Mouse (Mus musculus): ENCODE results near the gene Cdk5rap3. TPM values are rescaled to one million over a fixed set of nuclear protein-coding genes. Genes with fewer than 3 reads are reported as not detected.

Gene Cdk5rap3
- polyA plus RNA-seq, 1 experiment: 95.5 TPM

GRCm38 (mm10) chr11:96862534-96862933 is 53.8 kb downstream of the Cdk5rap3 start:
- no peak for DNase-seq
- no peak for TF ChIP-seq CTCF (IDR thresholded peaks at IDR 0.05; ENCODE audit: borderline replicate concordance, control insufficient read depth, extremely low read depth, insufficient read depth, low read length, poor library complexity)
- TF ChIP-seq POLR2A (IDR thresholded peaks at IDR 0.05; ENCODE audit: control insufficient read depth, extremely low read depth, insufficient read depth, low read length, poor library complexity): no peak

DNA sequence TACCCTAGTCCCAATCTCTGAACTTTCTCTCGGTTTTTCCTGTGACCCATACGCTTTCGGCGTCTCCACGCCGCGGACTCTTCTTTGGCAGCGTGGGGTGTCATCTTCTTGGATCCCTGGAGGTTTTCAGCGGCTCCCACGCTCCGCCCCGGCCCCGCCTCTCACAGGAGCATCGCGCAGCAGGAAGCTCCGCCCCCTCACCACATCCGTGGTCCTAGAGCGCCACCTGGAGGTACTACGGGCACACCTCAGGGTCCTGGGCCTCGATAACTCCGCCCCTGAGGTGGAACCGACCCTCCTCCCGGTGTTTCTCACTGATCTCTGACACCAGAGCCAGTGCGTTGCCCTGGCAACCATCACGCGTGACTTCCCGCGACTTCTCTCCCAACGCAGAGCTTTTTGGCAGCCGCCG is 54.4 kb downstream of the Cdk5rap3 start:
- peak; percentile 95 for DNase-seq
- H3K27ac ChIP-seq (ENCODE audit: control insufficient read depth, insufficient read depth, low read length): no peak overlapping the region
- WGBS: under 1% methylated on average over 31 of the region's 31 CpGs
- H3K27me3 ChIP-seq (ENCODE audit: control insufficient read depth, insufficient read depth, low read length): no peaks in the 10 kb centered on the region; the same call in 1 of the 2 replicates
- TF ChIP-seq POLR2A (IDR thresholded peaks at IDR 0.05; ENCODE audit: control insufficient read depth, extremely low read depth, insufficient read depth, low read length, poor library complexity) (no peak), CTCF (IDR thresholded peaks at IDR 0.05; ENCODE audit: borderline replicate concordance, control insufficient read depth, extremely low read depth, insufficient read depth, low read length, poor library complexity) (peak; percentile 99)
- peaks cover 5% of the 10 kb centered on the region for H3K4me1 ChIP-seq (replicated peaks; ENCODE audit: control insufficient read depth, insufficient read depth, low read length)
- no peaks in the 10 kb centered on the region for H3K36me3 ChIP-seq (ENCODE audit: control insufficient read depth, insufficient read depth, low read length)
- H3K4me3 ChIP-seq (ENCODE audit: control insufficient read depth, insufficient read depth, low read length): peak overlapping the region; percentile 33

More at GRCm38 (mm10) chr11:96862534-96862933, 53.8 kb downstream of the Cdk5rap3 start:
- Histone ChIP-seq H3K36me3 (ENCODE audit: control insufficient read depth, insufficient read depth, low read length) (no peaks in the 10 kb centered on the region), H3K4me1 (replicated peaks; ENCODE audit: control insufficient read depth, insufficient read depth, low read length) (peaks cover 5% of the 10 kb centered on the region), H3K27ac (ENCODE audit: control insufficient read depth, insufficient read depth, low read length) (no peak overlapping the region), H3K4me3 (ENCODE audit: control insufficient read depth, insufficient read depth, low read length) (no peak overlapping the region), H3K27me3 (ENCODE audit: control insufficient read depth, insufficient read depth, low read length) (no peaks in the 10 kb centered on the region; the same call in 1 of the 2 replicates)
- 95% methylated on average over 12 of the region's 12 CpGs for WGBS

DNA sequence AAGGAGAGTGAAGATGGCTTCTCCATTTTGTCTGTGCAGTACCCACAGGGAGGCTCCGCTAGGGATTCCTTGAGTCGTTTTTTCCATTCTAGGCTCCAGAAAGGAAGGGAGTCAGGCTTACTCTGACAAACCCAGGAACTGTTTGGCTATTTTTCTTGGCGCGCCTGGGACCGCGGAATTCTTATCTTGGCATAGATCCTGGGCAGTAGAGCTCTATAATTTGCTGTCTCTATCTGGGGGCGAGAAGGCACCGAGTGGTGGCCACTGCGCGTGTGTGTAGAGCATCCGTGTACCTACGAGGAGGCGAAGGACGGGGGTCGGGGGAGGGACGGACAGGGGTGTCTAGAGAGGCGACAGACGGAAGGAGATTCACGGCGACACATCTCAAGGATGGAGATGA is 54.9 kb downstream of the Cdk5rap3 start:
- H3K27ac ChIP-seq (ENCODE audit: control insufficient read depth, insufficient read depth, low read length): no peak overlapping the region
- H3K4me1 ChIP-seq (replicated peaks; ENCODE audit: control insufficient read depth, insufficient read depth, low read length): peaks cover 5% of the 10 kb centered on the region
- DNase-seq: no peak
- TF ChIP-seq CTCF (IDR thresholded peaks at IDR 0.05; ENCODE audit: borderline replicate concordance, control insufficient read depth, extremely low read depth, insufficient read depth, low read length, poor library complexity): no peak
- no peak for TF ChIP-seq POLR2A (IDR thresholded peaks at IDR 0.05; ENCODE audit: control insufficient read depth, extremely low read depth, insufficient read depth, low read length, poor library complexity)
- peak overlapping the region; percentile 33 for H3K4me3 ChIP-seq (ENCODE audit: control insufficient read depth, insufficient read depth, low read length)
- no peaks in the 10 kb centered on the region for H3K36me3 ChIP-seq (ENCODE audit: control insufficient read depth, insufficient read depth, low read length)
- WGBS: 4% methylated on average over 20 of the region's 20 CpGs
- H3K27me3 ChIP-seq (ENCODE audit: control insufficient read depth, insufficient read depth, low read length): no peaks in the 10 kb centered on the region; the same call in 1 of the 2 replicates

DNA sequence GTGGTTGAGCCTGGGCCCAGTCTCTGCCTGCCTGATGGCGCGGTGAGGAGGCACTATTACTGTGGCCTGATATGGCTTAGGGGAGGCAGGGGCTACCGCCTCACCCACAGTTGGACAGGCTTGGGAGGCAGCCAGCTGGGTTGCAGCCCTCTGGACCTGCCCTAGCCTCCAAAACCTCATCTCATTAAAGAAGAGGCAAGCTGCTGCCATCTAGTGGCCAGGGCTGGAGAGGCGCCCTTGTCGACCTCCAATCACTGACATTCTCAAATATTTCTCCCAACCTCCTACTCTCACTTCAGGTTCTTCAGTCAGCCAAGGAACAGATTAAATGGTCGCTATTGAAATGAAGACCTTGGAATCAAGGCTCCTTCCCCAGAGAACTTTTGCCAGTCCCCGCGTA is 55.7 kb downstream of the Cdk5rap3 start:
- no peaks in the 10 kb centered on the region for H3K36me3 ChIP-seq (ENCODE audit: control insufficient read depth, insufficient read depth, low read length)
- TF ChIP-seq CTCF (IDR thresholded peaks at IDR 0.05; ENCODE audit: borderline replicate concordance, control insufficient read depth, extremely low read depth, insufficient read depth, low read length, poor library complexity) (peak; percentile 78; the same call in 1 of the 2 replicates), POLR2A (IDR thresholded peaks at IDR 0.05; ENCODE audit: control insufficient read depth, extremely low read depth, insufficient read depth, low read length, poor library complexity) (no peak)
- H3K4me3 ChIP-seq (ENCODE audit: control insufficient read depth, insufficient read depth, low read length): no peak overlapping the region
- peaks cover 5% of the 10 kb centered on the region for H3K4me1 ChIP-seq (replicated peaks; ENCODE audit: control insufficient read depth, insufficient read depth, low read length)
- peak; percentile 65 for DNase-seq
- 21% methylated on average over 8 of the region's 8 CpGs for WGBS
- no peaks in the 10 kb centered on the region; the same call in 1 of the 2 replicates for H3K27me3 ChIP-seq (ENCODE audit: control insufficient read depth, insufficient read depth, low read length)
- no peak overlapping the region for H3K27ac ChIP-seq (ENCODE audit: control insufficient read depth, insufficient read depth, low read length)

DNA sequence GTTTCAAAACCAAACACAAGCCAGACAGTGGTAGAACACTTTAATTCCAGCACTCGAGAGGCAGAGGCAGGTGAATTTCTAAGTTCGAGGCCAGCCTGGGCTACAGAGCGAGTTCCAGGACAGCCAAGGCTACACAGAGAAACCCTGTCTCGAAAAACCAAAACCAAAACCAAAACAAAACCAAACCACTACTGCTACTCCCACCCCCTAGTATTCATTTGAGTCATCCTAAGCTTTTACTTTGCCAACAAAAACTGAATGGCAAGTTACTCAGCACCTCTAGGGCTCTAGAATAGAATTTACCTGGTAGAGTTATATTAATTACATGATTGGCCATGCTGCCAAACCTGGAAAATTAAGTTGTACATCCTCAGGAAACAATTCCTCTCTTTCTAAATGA is 56.7 kb downstream of the Cdk5rap3 start:
- peaks cover 5% of the 10 kb centered on the region for H3K4me1 ChIP-seq (replicated peaks; ENCODE audit: control insufficient read depth, insufficient read depth, low read length)
- H3K27ac ChIP-seq (ENCODE audit: control insufficient read depth, insufficient read depth, low read length): no peak overlapping the region
- no peak for DNase-seq
- H3K4me3 ChIP-seq (ENCODE audit: control insufficient read depth, insufficient read depth, low read length): no peak overlapping the region
- no peaks in the 10 kb centered on the region for H3K36me3 ChIP-seq (ENCODE audit: control insufficient read depth, insufficient read depth, low read length)
- H3K27me3 ChIP-seq (ENCODE audit: control insufficient read depth, insufficient read depth, low read length): no peaks in the 10 kb centered on the region; the same call in 1 of the 2 replicates
- WGBS: 62% methylated on average over 4 of the region's 4 CpGs
- TF ChIP-seq CTCF (IDR thresholded peaks at IDR 0.05; ENCODE audit: borderline replicate concordance, control insufficient read depth, extremely low read depth, insufficient read depth, low read length, poor library complexity): no peak
- no peak for TF ChIP-seq POLR2A (IDR thresholded peaks at IDR 0.05; ENCODE audit: control insufficient read depth, extremely low read depth, insufficient read depth, low read length, poor library complexity)

- no peaks in the 10 kb centered on the region for H3K27me3 ChIP-seq (ENCODE audit: control insufficient read depth, insufficient read depth, low read length)
- TF ChIP-seq POLR2A (IDR thresholded peaks at IDR 0.05; ENCODE audit: control insufficient read depth, extremely low read depth, insufficient read depth, low read length, poor library complexity) (no peak), CTCF (IDR thresholded peaks at IDR 0.05; ENCODE audit: borderline replicate concordance, control insufficient read depth, extremely low read depth, insufficient read depth, low read length, poor library complexity) (no peak)
- H3K36me3 ChIP-seq (ENCODE audit: control insufficient read depth, insufficient read depth, low read length): no peaks in the 10 kb centered on the region
- peaks cover 5% of the 10 kb centered on the region for H3K4me1 ChIP-seq (replicated peaks; ENCODE audit: control insufficient read depth, insufficient read depth, low read length)
- H3K4me3 ChIP-seq (ENCODE audit: control insufficient read depth, insufficient read depth, low read length): no peak overlapping the region
- 92% methylated on average over 5 of the region's 5 CpGs for WGBS
- DNase-seq: no peak
- no peak overlapping the region for H3K27ac ChIP-seq (ENCODE audit: control insufficient read depth, insufficient read depth, low read length)
Measured at GRCm38 (mm10) chr11:96857446-96857845, 58.9 kb downstream of the Cdk5rap3 start.

Other genes starting within 250 kb of the Cdk5rap3 start
- 25.0 and 26.2 TPM in 2 replicates for gene Snx11, start 138.9 kb downstream of the Cdk5rap3 start, polyA plus RNA-seq (2012; rRNA removed)
- gene Cbx1, start 127.4 kb downstream of the Cdk5rap3 start, polyA plus RNA-seq (2012; rRNA removed): 52.3 and 61.2 TPM in 2 replicates
- 136 and 170 TPM in 2 replicates for gene Nfe2l1, start 86.5 kb downstream of the Cdk5rap3 start, polyA plus RNA-seq (2012; rRNA removed)
- 24.5 and 25.3 TPM in 2 replicates for gene Copz2, start 66.6 kb downstream of the Cdk5rap3 start, polyA plus RNA-seq (2012; rRNA removed)
- gene Prr15l, start 11.6 kb upstream of the Cdk5rap3 start, polyA plus RNA-seq (2012; rRNA removed): 0.98 and 1.3 TPM in 2 replicates
- gene Pnpo, start 27.5 kb upstream of the Cdk5rap3 start, polyA plus RNA-seq (2012; rRNA removed): 22.5 and 25.7 TPM in 2 replicates
- gene Sp2, start 66.5 kb upstream of the Cdk5rap3 start, polyA plus RNA-seq (2012; rRNA removed): 46.6 and 63.0 TPM in 2 replicates
- gene Sp6, start 96.9 kb upstream of the Cdk5rap3 start, polyA plus RNA-seq (2012; rRNA removed): 5.6 TPM in 2 replicates
- 18.6 and 20.5 TPM in 2 replicates for gene Scrn2, start 113.4 kb upstream of the Cdk5rap3 start, polyA plus RNA-seq (2012; rRNA removed)
- gene Lrrc46, start 124.9 kb upstream of the Cdk5rap3 start, polyA plus RNA-seq (2012; rRNA removed): 0.46 and 0.58 TPM in 2 replicates
- 90.1 and 95.4 TPM in 2 replicates for gene Mrpl10, start 125.1 kb upstream of the Cdk5rap3 start, polyA plus RNA-seq (2012; rRNA removed)
- 36.7 and 37.7 TPM in 2 replicates for gene Osbpl7, start 134.1 kb upstream of the Cdk5rap3 start, polyA plus RNA-seq (2012; rRNA removed)
- 4.0 TPM in 2 replicates for gene Tbx21, start 198.8 kb upstream of the Cdk5rap3 start, polyA plus RNA-seq (2012; rRNA removed)
- 7.3 and 8.8 TPM in 2 replicates for gene Tbkbp1, start 235.0 kb upstream of the Cdk5rap3 start, polyA plus RNA-seq (2012; rRNA removed)